Mouse (Mus musculus): ENCODE results near the gene F930015N05Rik.

DNA sequence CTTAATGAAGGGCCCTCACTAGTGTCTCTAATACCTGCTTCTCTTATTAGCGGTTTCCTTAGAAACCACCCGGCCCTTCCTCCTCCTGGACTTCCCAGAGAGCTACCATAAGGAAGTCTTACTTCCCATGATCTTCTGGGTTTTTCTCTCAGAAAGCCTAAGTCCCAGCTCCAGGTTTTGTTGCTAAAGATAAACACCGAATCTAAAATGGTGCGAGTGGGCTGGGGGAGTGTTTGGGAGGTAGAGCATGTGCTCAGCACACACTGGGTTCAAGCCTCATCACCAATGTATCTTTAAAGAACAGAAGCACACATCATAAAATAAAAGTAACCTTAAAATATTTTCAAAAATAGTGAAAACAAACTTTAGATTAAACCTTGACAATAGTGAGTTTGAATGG is 50.1 kb downstream of the F930015N05Rik start:
- TF ChIP-seq EP300 (IDR thresholded peaks at IDR 0.05; ENCODE audit: low read length) (no peak), MXI1 (IDR thresholded peaks at IDR 0.05; ENCODE audit: low read depth, low read length) (no peak), CTCF (conservative IDR thresholded peaks at IDR 0.05 in 1 of 2, IDR thresholded peaks at IDR 0.05 in 1 of 2; ENCODE audit: low read depth in 2 of 2, low read length in 2 of 2) (no peak)

Data from CH12.LX (cell line).